Mouse (Mus musculus): ENCODE measurements around the gene Igf2bp3.

Igf2bp3 gene

GRCm38 (mm10) chr6:49142428-49142827 is 72.3 kb downstream of the Igf2bp3 start:
- intact Hi-C loops (cut with DNase I), result loop anchor here (1.0 kb wide), 1 partner anchor 85 kb away; no protein-coding TSS in a partner anchor

- intact Hi-C loops (cut with DNase I), result no loop called here
These were observed 73.6 kb downstream of the Igf2bp3 start for GRCm38 (mm10) chr6:49141125-49141524.

- intact Hi-C loops (cut with DNase I), result no loop called here
These were observed 76.4 kb downstream of the Igf2bp3 start for GRCm38 (mm10) chr6:49138159-49139051.

GRCm38 (mm10) chr6:49136739-49137138 is 78.0 kb downstream of the Igf2bp3 start:
- intact Hi-C loops (cut with DNase I), result no loop called here

DNA sequence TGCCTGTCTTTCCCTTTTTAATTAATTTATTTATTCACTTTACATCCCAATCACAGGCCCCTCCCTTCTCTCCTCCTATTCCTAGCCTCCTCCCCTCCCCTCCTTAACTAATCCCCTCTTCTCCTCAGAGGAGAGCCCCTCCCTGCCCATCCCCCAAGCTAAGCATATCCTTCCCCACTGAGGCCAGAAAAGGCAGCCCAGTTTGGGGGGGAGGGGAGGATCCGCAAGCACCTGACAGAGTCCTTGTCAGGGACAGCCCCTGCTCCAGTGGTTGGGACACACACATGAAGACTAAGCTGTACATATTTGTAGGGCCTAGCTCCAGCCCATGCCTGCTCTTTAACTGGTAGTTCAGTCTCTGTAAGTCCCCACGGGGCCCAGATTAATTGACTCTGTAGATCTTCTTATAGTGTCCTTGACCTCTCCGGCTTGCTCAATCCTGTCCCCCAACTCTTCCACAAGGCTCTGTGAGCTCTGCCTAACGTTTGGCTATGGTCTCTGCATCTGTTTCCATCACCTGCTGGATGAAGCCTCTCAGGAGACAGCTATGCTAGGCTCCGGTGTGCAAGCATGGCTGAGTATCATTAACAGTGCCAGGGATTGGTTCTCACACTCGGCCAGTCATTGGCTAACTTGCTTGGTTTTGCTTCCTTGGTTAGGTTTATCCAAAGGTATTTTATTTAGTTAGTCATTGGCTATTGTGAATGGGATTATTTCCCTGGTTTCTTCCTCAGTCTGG is 82.2 kb downstream of the Igf2bp3 start:
- intact Hi-C loops (cut with DNase I), result no loop called here

DNA sequence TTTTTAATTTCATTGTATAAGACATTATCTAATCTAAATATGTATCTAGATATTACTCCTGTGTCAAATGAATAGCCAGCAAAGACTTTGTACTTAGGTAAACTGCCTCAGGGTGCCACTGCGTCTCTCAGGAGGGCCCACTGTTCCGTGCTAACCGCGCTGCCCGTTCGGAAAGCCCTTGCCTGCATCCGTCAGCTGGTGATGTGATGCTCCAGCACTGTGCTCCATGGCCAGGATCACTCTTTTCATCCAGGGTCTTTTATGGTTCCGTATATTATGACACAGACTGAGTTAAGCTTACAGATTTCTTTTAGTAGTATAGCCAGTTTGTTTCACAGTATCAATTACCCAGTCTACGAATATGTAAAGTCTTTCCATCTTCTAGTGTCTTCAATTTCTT is 82.9 kb downstream of the Igf2bp3 start:
- intact Hi-C loops (cut with DNase I), result no loop called here

DNA sequence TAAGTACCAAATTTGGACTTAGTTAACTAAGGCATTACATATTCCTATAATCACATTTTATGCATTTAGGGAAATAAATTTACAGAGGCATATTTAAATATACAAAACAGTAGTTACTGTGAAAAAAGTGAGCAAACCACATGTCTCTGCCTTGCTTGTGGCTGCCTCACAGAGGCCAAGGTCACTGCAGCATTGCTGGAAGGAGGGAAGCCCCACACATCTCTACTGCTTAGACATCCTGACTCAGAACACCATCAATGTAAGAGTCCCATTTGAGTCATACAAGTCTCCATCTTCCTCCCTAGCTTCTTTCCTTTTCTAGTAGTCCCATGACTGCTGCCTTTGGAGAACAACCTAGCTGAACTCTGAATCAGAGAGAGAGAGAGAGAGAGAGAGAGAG is 84.4 kb downstream of the Igf2bp3 start:
- intact Hi-C loops (cut with DNase I), result no loop called here

DNA sequence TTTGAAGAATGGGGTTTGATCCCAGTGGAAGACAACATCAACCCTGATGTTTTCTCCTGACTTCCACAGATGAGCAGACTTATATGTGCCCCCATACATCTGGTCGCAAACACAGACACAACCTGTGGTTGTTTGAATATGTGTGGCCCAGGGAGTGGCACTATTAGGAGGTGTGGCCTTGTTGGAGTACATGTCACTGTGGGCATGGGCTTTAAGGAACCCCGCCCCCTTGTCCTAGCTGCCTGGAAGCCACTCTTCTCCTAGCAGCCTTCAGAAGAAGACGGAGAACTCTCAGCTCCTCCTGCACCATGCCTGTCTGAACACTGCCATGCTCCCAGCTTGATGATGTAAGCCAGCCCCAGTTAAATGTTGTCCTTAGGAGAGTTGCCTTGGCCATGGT is 94.4 kb downstream of the Igf2bp3 start:
- intact Hi-C loops (cut with DNase I), result no loop called here

DNA sequence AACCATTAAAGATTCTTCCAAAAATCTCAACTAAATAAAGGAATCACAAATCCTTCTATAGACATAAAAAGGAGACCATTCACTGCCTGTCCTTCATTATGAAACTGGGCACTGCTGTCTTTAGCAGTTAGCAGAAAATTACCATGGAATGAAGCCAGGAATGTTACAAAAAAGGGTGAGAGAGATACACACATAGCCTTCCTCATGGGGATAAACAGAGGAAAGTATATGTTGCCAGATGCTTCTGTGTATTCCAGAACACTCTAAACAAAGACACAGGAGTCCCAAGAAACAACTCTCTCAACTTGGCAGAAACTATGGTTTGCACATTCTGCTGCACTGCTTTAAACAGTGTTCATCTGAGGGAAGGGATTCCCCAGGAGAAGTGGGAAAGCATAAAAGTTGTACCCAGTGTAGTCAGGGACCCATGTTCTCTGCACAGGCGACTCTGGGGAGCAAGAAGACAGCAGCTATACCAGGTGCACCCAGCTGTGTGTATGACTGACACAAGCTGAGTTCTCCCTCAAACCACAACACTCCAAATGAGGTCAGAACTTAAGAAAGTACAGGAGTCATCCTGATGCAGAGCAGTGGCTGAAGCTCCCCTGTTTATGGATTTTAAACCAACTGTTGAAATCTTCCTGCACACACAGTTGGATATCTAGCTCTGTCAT is 95.2 kb downstream of the Igf2bp3 start:
- intact Hi-C loops (cut with DNase I), result no loop called here

GRCm38 (mm10) chr6:49118446-49118845 is 96.3 kb downstream of the Igf2bp3 start:
- intact Hi-C loops (cut with DNase I), result no loop called here

GRCm38 (mm10) chr6:49116241-49116640 is 98.5 kb downstream of the Igf2bp3 start:
- intact Hi-C loops (cut with DNase I), result no loop called here

- intact Hi-C loops (cut with DNase I), result no loop called here
These were observed 99.2 kb downstream of the Igf2bp3 start for GRCm38 (mm10) chr6:49115550-49115949.

DNA sequence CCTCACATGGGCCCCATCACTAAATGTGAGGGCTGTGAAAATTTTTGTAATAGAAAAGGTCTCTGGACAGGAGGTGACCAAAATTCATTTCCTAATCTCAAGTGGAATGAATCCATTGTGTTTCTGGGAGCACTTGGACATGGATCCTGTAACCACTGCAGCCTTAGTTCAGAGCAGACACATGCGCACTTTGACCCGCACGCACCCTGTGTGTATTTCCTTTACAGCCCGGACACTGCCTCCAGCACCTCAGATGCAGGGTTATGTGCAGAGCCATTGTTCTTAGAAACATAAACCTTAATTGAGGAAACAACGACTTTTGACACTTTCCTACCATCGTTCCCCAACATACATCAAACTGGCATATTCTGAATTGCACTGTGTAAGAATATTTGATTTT is 100.3 kb downstream of the Igf2bp3 start:
- intact Hi-C loops (cut with DNase I), result no loop called here

- intact Hi-C loops (cut with DNase I), result no loop called here
These were observed 100.9 kb downstream of the Igf2bp3 start for GRCm38 (mm10) chr6:49113895-49114294.

GRCm38 (mm10) chr6:49109196-49109595 is 105.6 kb downstream of the Igf2bp3 start:
- intact Hi-C loops (cut with DNase I), result no loop called here

- intact Hi-C loops (cut with DNase I), result no loop called here
These were observed 107.8 kb downstream of the Igf2bp3 start for GRCm38 (mm10) chr6:49106746-49107500.

- intact Hi-C loops (cut with DNase I), result no loop called here
These were observed 115.7 kb downstream of the Igf2bp3 start for GRCm38 (mm10) chr6:49099086-49099485.

DNA sequence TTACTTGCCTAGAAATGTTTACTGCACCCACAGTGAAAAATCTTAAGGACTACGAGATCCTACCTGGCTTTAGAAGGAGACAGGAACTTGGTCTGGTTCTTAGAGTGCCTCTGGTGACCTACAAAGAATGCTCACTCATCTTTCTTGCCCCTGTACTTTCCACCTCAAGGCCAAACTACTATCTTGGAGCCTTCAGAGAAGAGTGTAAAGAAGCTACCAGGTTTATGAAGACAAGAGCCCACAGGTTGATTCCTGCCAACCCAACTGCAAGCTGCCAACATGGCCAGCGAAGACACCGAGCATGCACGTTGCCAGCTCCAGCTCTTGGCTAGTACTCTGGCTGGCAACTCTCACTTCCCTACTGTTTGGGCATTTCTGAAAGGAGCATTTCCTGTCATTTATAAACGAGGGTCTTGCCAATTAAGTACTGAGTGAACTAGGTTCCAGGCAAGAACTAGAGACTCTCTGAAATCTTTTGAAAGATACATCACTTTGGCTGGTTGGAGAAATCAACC is 117.1 kb downstream of the Igf2bp3 start:
- intact Hi-C loops (cut with DNase I), result no loop called here

DNA sequence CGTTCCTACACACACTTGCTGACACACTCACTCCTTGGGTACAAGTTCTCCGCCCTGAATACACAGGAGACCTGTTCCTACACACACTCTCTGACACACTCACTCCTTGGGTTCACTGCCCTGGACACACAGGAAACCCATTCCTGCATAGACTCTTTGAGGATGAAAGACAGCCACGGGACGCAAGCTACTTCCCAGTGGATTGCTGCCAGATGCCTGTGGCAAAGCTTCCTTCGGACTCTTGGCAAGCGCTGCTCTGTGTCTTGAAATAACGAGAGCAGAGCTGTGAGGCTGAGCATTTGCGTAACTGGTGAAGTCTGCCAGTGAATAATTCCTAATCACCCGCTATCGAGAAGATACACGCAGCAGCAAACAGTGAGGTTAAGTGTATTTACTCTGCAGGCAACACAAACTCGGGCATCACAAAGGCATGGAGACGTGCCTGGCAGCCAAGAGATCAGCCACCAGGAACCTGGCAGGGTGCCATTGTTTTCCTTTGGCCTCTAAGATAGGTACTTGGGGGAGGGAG is 117.8 kb downstream of the Igf2bp3 start:
- intact Hi-C loops (cut with DNase I), result no loop called here

GRCm38 (mm10) chr6:49096421-49096820 is 118.3 kb downstream of the Igf2bp3 start:
- intact Hi-C loops (cut with DNase I), result no loop called here

DNA sequence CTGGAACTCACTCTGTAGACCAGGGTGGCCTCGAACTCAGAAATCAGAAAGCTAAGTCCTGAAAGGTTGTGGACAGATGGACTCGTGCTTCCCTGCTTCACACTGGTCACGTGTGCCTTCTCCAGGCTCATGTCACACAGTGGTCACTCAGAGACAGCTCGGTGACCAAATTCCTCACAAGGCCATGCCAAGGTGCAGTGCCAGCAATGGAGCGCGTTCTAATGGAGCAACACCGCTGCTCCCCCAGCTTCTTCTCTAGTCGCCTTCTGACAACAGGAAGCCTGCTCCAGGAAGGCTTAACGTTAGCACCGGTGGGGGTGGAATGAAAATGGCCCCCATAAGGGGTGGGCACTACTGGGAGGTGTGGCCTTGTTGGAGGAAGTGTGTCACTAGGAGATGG is 119.8 kb downstream of the Igf2bp3 start:
- intact Hi-C loops (cut with DNase I), result no loop called here

All from adrenal gland (tissue).